Mouse (Mus musculus) heart, embryonic 16.5 days (tissue): ENCODE data around the gene Msln. TPM values are rescaled to one million over a fixed set of nuclear protein-coding genes. Genes with fewer than 3 reads are reported as not detected.
A peak's percentile ranks its signal among the peaks of the same experiment; 100 is the strongest.

Experiments used
- ATAC-seq: fragments of 200-750 bp; cut with Nextera tagmentation; replicated peaks from 2 replicates; pipeline ENCODE4 v1.8.0; 2017; ENCODE audit warnings: moderate number of reproducible peaks; ENCODE audit not compliant: insufficient read depth, low FRiP score; ENCODE audit errors: extremely low read depth
- H3K27ac ChIP-seq: fragments of 300-500 bp; sonication (generic); 2 replicates; pipeline ENCODE4 v1.5.1; 2014; ENCODE audit warnings: mild to moderate bottlenecking, low read length, control low read depth, moderate library complexity
- H3K27me3 ChIP-seq: fragments of 300-500 bp; sonication (generic); 2 replicates; pipeline ENCODE4 v1.6.1; 2014; ENCODE audit warnings: low read length, mixed read lengths; ENCODE audit not compliant: control insufficient read depth, insufficient read depth
- H3K36me3 ChIP-seq: fragments of 300-500 bp; sonication (generic); 2 replicates; pipeline ENCODE4 v1.6.1; 2014; ENCODE audit not compliant: control insufficient read depth, insufficient read depth
- H3K4me1 ChIP-seq: fragments of 300-500 bp; sonication (generic); 2 replicates; pipeline ENCODE4 v1.6.1; 2014; ENCODE audit warnings: low read length, mixed read lengths; ENCODE audit not compliant: control insufficient read depth, insufficient read depth
- H3K4me2 ChIP-seq: fragments of 300-500 bp; sonication (generic); 2 replicates; pipeline ENCODE4 v1.6.1; 2014; ENCODE audit warnings: low read depth, mild to moderate bottlenecking, control low read depth, low read length
- H3K4me3 ChIP-seq: fragments of 300-500 bp; sonication (generic); 2 replicates; pipeline ENCODE4 v1.5.1; 2014; ENCODE audit warnings: mild to moderate bottlenecking, control low read depth, low read length
- H3K9ac ChIP-seq: fragments of 300-500 bp; sonication (generic); 2 replicates; pipeline ENCODE4 v1.6.1; 2014; ENCODE audit warnings: low read length, control low read depth
- H3K9me3 ChIP-seq: fragments of 300-500 bp; sonication (generic); replicated peaks from 2 replicates; pipeline ENCODE4 v1.6.1; 2016; ENCODE audit warnings: low read length; ENCODE audit not compliant: control insufficient read depth
- WGBS: fragments of 180-500 bp; shearing (Covaris S2); extraction: QIAGEN DNeasy Blood & Tissue Kit; methylation state at CpG from one replicate; pipeline ENCODE4 v1.1.7; 2014; 5-methylcytosine and 5-hydroxymethylcytosine counted together
- polyA plus RNA-seq: library from polyadenylated mRNA; unstranded; fragments of >200 nt; fragmentation: Nextera tagmentation; extraction: Ambion mirVana; gene quantifications from 2 replicates; pipeline ENCODE4 v1.2.1, GENCODE M21; 2015

Msln gene
- polyA plus RNA-seq, 1 experiment from 2014 or later, result 50.0 TPM

- Histone ChIP-seq H3K4me3 (no peak overlapping the region), H3K27me3 (no peaks in the 10 kb centered on the region), H3K36me3 (no peaks in the 10 kb centered on the region), H3K4me2 (no peak overlapping the region), H3K4me1 (no peaks in the 10 kb centered on the region), H3K9me3 (no peaks in the 10 kb centered on the region), H3K9ac (no peak overlapping the region), H3K27ac (no peak overlapping the region)
- 71% methylated on average over 7 of the region's 7 CpGs for WGBS
- no peak for ATAC-seq
Measured at GRCm38 (mm10) chr17:25738861-25739260, 15.3 kb downstream of the Msln start.

- Histone ChIP-seq H3K36me3 (no peaks in the 10 kb centered on the region), H3K9me3 (no peaks in the 10 kb centered on the region), H3K4me3 (no peak within 1 kb of the TSS), H3K27me3 (no peaks in the 10 kb centered on the region), H3K4me2 (no peak within 1 kb of the TSS), H3K4me1 (no peaks in the 10 kb centered on the region), H3K27ac (no peak within 1 kb of the TSS), H3K9ac (no peak within 1 kb of the TSS)
- whole genome bisulfite sequencing, result 62% methylated on average over 3 of the region's 3 CpGs
- ATAC-seq, result no peak
Measured at GRCm38 (mm10) chr17:25735745-25736144, 18.4 kb downstream of the Msln start, which contains the start of gene Mslnl. Mslnl (plus strand) TSS chr17:25736042.

DNA sequence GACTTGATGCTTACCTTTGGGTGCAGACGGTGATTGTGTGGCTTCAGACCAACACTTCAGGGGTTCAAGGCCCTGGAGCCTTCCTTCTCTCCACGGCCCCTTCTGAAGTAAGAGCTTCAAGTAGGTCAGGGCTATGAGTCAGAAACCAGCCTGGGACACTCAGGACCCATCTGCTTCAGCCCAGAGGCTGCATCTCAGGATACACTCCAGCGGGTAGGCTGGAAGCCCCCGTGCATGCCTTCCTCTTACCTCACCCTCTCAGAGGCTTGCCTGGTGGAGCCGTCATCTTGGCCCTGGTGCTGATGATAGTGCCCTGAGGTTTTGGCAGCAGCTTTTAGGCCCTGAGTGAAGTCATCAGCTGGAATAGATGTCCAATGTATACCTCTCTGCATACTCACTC, 18.9 kb downstream of the Msln start:
- 79% methylated on average over 5 of the region's 5 CpGs for whole genome bisulfite sequencing
- Histone ChIP-seq H3K4me1 (no peaks in the 10 kb centered on the region), H3K36me3 (no peaks in the 10 kb centered on the region), H3K27me3 (no peaks in the 10 kb centered on the region), H3K27ac (no peak overlapping the region), H3K9ac (no peak overlapping the region), H3K4me3 (no peak overlapping the region), H3K4me2 (no peak overlapping the region), H3K9me3 (no peaks in the 10 kb centered on the region)
- no peak for ATAC-seq

GRCm38 (mm10) chr17:25732082-25732481, 22.1 kb downstream of the Msln start:
- no peak for ATAC-seq
- no peak overlapping the region for H3K9ac ChIP-seq

DNA sequence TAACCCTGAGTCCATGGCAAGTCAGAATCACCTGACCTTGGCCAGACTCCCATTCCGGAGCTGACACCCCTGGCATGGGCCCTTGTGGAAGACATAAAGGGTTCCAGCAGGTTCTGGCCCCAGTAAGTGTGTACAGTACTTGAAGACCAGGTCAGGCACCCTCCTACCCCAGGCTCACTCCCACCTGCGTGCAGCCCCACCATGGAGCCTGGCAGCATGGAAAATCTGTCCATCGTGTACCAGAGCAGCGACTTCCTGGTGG, 26.2 kb downstream of the Msln start:
- Histone ChIP-seq H3K4me2 (peak overlapping the region; percentile 98), H3K9me3 (no peaks in the 10 kb centered on the region), H3K4me1 (peaks cover 18% of the 10 kb centered on the region), H3K36me3 (no peaks in the 10 kb centered on the region; the same call in 1 of the 2 replicates), H3K4me3 (peak overlapping the region; percentile 80), H3K27me3 (no peaks in the 10 kb centered on the region), H3K9ac (peak overlapping the region; percentile 93), H3K27ac (peak overlapping the region; percentile 51)
- ATAC-seq, result no peak
- WGBS, result 19% methylated on average over 4 of the region's 4 CpGs

More at GRCm38 (mm10) chr17:25732082-25732481, 22.1 kb downstream of the Msln start:
- Histone ChIP-seq H3K4me1 (peaks cover 7% of the 10 kb centered on the region), H3K4me2 (no peak overlapping the region), H3K4me3 (no peak overlapping the region), H3K9me3 (no peaks in the 10 kb centered on the region), H3K36me3 (no peaks in the 10 kb centered on the region), H3K27me3 (no peaks in the 10 kb centered on the region), H3K27ac (no peak overlapping the region)
- 12% methylated on average over 2 of the region's 2 CpGs for WGBS

GRCm38 (mm10) chr17:25727265-25728008, 26.7 kb downstream of the Msln start, which contains the start of the genes Chtf18 and Rpusd1:
Chtf18 (minus strand) TSS chr17:25727419.
Rpusd1 (plus strand) TSS chr17:25727670.
- peak within 1 kb of the TSS; percentile 51 for H3K27ac ChIP-seq

GRCm38 (mm10) chr17:25725264-25725663, 28.9 kb downstream of the Msln start:
- H3K4me2 ChIP-seq, result no peak overlapping the region
- no peak for ATAC-seq
- WGBS, result 85% methylated on average over 6 of the region's 6 CpGs
- H3K4me1 ChIP-seq, result peaks cover 18% of the 10 kb centered on the region
- H3K9ac ChIP-seq, result no peak overlapping the region
- H3K4me3 ChIP-seq, result no peak overlapping the region
- H3K27ac ChIP-seq, result no peak overlapping the region
- H3K9me3 ChIP-seq, result no peaks in the 10 kb centered on the region
- H3K36me3 ChIP-seq, result peaks cover 2% of the 10 kb centered on the region; the same call in 1 of the 2 replicates
- H3K27me3 ChIP-seq, result no peaks in the 10 kb centered on the region

More at GRCm38 (mm10) chr17:25727265-25728008, 26.7 kb downstream of the Msln start, which contains the start of the genes Chtf18 and Rpusd1:
- no peaks in the 10 kb centered on the region; the same call in 1 of the 2 replicates for H3K36me3 ChIP-seq
- H3K4me1 ChIP-seq, result peaks cover 18% of the 10 kb centered on the region
- WGBS, result under 1% methylated on average over 37 of the region's 37 CpGs
- H3K27me3 ChIP-seq, result no peaks in the 10 kb centered on the region
- peak within 1 kb of the TSS; percentile 99 for H3K4me2 ChIP-seq
- H3K9ac ChIP-seq, result peak within 1 kb of the TSS; percentile 93
- H3K9me3 ChIP-seq, result no peaks in the 10 kb centered on the region
- peak within 1 kb of the TSS; percentile 80 for H3K4me3 ChIP-seq
- ATAC-seq, result peak; percentile 99

GRCm38 (mm10) chr17:25723919-25724318, 30.3 kb downstream of the Msln start:
- Histone ChIP-seq H3K27ac (no peak overlapping the region), H3K36me3 (peaks cover 2% of the 10 kb centered on the region; the same call in 1 of the 2 replicates), H3K4me2 (no peak overlapping the region), H3K9me3 (no peaks in the 10 kb centered on the region), H3K4me1 (peaks cover 18% of the 10 kb centered on the region), H3K4me3 (no peak overlapping the region), H3K9ac (no peak overlapping the region), H3K27me3 (no peaks in the 10 kb centered on the region; the same call in 1 of the 2 replicates)
- WGBS, result 77% methylated on average over 7 of the region's 7 CpGs
- ATAC-seq, result no peak

- Histone ChIP-seq H3K4me2 (no peak overlapping the region), H3K4me3 (no peak overlapping the region), H3K9me3 (no peaks in the 10 kb centered on the region), H3K27ac (no peak overlapping the region), H3K4me1 (peaks cover 17% of the 10 kb centered on the region), H3K27me3 (no peaks in the 10 kb centered on the region; the same call in 1 of the 2 replicates), H3K36me3 (peaks cover 2% of the 10 kb centered on the region; the same call in 1 of the 2 replicates), H3K9ac (no peak overlapping the region)
- WGBS, result 94% methylated on average over 19 of the region's 19 CpGs
- no peak for ATAC-seq
Measured at GRCm38 (mm10) chr17:25723470-25723869, 30.7 kb downstream of the Msln start.
